Mouse (Mus musculus) embryonic facial prominence, embryonic 11.5 days (tissue): ENCODE measurements around the gene Mbl2. TPM values are rescaled to one million over a fixed set of nuclear protein-coding genes. Genes with fewer than 3 reads are reported as not detected.
"Not testable (repeated sequence)": the region's sequence is repeated elsewhere in the genome, so short reads cannot be mapped to it uniquely, and the experiment has no call there.

Experiments
- ATAC-seq: fragments of 200-750 bp; cut with Nextera tagmentation; replicated peaks from 2 replicates; pipeline ENCODE4 v1.8.0; 2017; ENCODE audit warnings: low read depth; ENCODE audit not compliant: insufficient number of reproducible peaks, low FRiP score, low TSS enrichment
- DNase-seq: peaks from one replicate; pipeline ENCODE4 v3.0.0-alpha.2; 2015; ENCODE audit warnings: low spot score
- H3K27ac ChIP-seq: fragments of 300-500 bp; sonication (generic); replicated peaks from 2 replicates; pipeline ENCODE4 v1.5.1; 2014; ENCODE audit warnings: mild to moderate bottlenecking, low read depth, low read length, control low read depth
- H3K27me3 ChIP-seq: fragments of 300-500 bp; sonication (generic); 2 replicates; pipeline ENCODE4 v1.6.1; 2014; ENCODE audit warnings: mild to moderate bottlenecking, low read length, moderate library complexity, mixed read lengths; ENCODE audit not compliant: control insufficient read depth, insufficient read depth
- H3K36me3 ChIP-seq: fragments of 300-500 bp; sonication (generic); replicated peaks from 2 replicates; pipeline ENCODE4 v1.6.1; 2014; ENCODE audit warnings: low read depth, mild to moderate bottlenecking, low read length, moderate library complexity, mixed read lengths; ENCODE audit not compliant: control insufficient read depth, insufficient read depth
- H3K4me1 ChIP-seq: fragments of 300-500 bp; sonication (generic); 2 replicates; pipeline ENCODE4 v1.6.1; 2014; ENCODE audit warnings: low read length, mixed read lengths; ENCODE audit not compliant: control insufficient read depth, insufficient read depth
- H3K4me2 ChIP-seq: fragments of 300-500 bp; sonication (generic); 2 replicates; pipeline ENCODE4 v1.6.1; 2014; ENCODE audit warnings: low read depth, mild to moderate bottlenecking, control low read depth, low read length, moderate library complexity
- H3K4me3 ChIP-seq: fragments of 300-500 bp; sonication (generic); 2 replicates; pipeline ENCODE4 v1.5.1; 2014; ENCODE audit warnings: low read depth, low read length, control low read depth
- H3K9ac ChIP-seq: fragments of 300-500 bp; sonication (generic); replicated peaks from 2 replicates; pipeline ENCODE4 v1.6.1; 2014; ENCODE audit warnings: mild to moderate bottlenecking, control low read depth, low read length
- H3K9me3 ChIP-seq: fragments of 300-500 bp; sonication (generic); replicated peaks from 2 replicates; pipeline ENCODE4 v1.6.1; 2016; ENCODE audit warnings: mild to moderate bottlenecking, low read length, inconsistent platforms, mixed read lengths; ENCODE audit not compliant: control insufficient read depth
- WGBS: fragments of 180-500 bp; shearing (Covaris S2); extraction: QIAGEN DNeasy Blood & Tissue Kit; methylation state at CpG from one replicate; pipeline ENCODE4 v1.1.7; 2014; 5-methylcytosine and 5-hydroxymethylcytosine counted together
- polyA plus RNA-seq: library from polyadenylated mRNA; unstranded; fragments of >200 nt; fragmentation: Nextera tagmentation; extraction: Ambion mirVana; gene quantifications from 2 replicates; pipeline ENCODE4 v1.2.1, GENCODE M21; 2014

Mbl2 gene
- polyA plus RNA-seq, 1 experiment from 2014 or later = not detected

GRCm38 (mm10) chr19:30209006-30209405 is 23.7 kb upstream of the Mbl2 start:
- H3K4me2 ChIP-seq, H3K4me1 ChIP-seq, ATAC-seq, DNase-seq, H3K4me3 ChIP-seq, H3K9ac ChIP-seq, H3K36me3 ChIP-seq, H3K27me3 ChIP-seq, H3K27ac ChIP-seq, H3K9me3 ChIP-seq: not testable (repeated sequence)
- 93% methylated on average over 7 of the region's 8 CpGs for WGBS

- WGBS = 26% methylated on average over 2 of the region's 2 CpGs
- ATAC-seq = no peak
- no peaks in the 10 kb centered on the region for H3K4me1 ChIP-seq
- no peak overlapping the region for H3K4me2 ChIP-seq
- no peaks in the 10 kb centered on the region for H3K27me3 ChIP-seq
- no peaks in the 10 kb centered on the region for H3K9me3 ChIP-seq
- no peaks in the 10 kb centered on the region for H3K36me3 ChIP-seq
- no peak overlapping the region for H3K4me3 ChIP-seq
- no peak overlapping the region for H3K27ac ChIP-seq
- peak; percentile 38 for DNase-seq
- no peak overlapping the region for H3K9ac ChIP-seq
These were observed 18.7 kb upstream of the Mbl2 start for GRCm38 (mm10) chr19:30214026-30214425.

GRCm38 (mm10) chr19:30215736-30216135 is 17.0 kb upstream of the Mbl2 start:
- not testable (repeated sequence) for H3K9me3 ChIP-seq, H3K4me3 ChIP-seq, ATAC-seq, H3K9ac ChIP-seq, H3K4me1 ChIP-seq, H3K36me3 ChIP-seq, DNase-seq, H3K27ac ChIP-seq, H3K4me2 ChIP-seq, H3K27me3 ChIP-seq
- WGBS = 74% methylated on average over 2 of the region's 2 CpGs

- WGBS = 82% methylated on average over 4 of the region's 4 CpGs
- H3K4me1 ChIP-seq = no peaks in the 10 kb centered on the region
- H3K9ac ChIP-seq = no peak overlapping the region
- no peak overlapping the region for H3K27ac ChIP-seq
- no peaks in the 10 kb centered on the region for H3K27me3 ChIP-seq
- no peak overlapping the region for H3K4me2 ChIP-seq
- H3K9me3 ChIP-seq = no peaks in the 10 kb centered on the region
- ATAC-seq = no peak
- no peak for DNase-seq
- no peak overlapping the region for H3K4me3 ChIP-seq
- no peaks in the 10 kb centered on the region for H3K36me3 ChIP-seq
These were observed 16.6 kb upstream of the Mbl2 start for GRCm38 (mm10) chr19:30216186-30216585.

- H3K4me3 ChIP-seq = no peak overlapping the region
- no peak overlapping the region for H3K9ac ChIP-seq
- WGBS = 20% methylated on average over 7 of the region's 7 CpGs
- H3K36me3 ChIP-seq = no peaks in the 10 kb centered on the region
- no peaks in the 10 kb centered on the region for H3K9me3 ChIP-seq
- no peak overlapping the region for H3K27ac ChIP-seq
- no peak overlapping the region for H3K4me2 ChIP-seq
- no peaks in the 10 kb centered on the region for H3K27me3 ChIP-seq
- H3K4me1 ChIP-seq = no peaks in the 10 kb centered on the region
- ATAC-seq (no peak; the same call in 1 of the 2 replicates), DNase-seq (peak; percentile 78)
These were observed 15.4 kb upstream of the Mbl2 start for GRCm38 (mm10) chr19:30217335-30217734.

- not testable (repeated sequence) for H3K36me3 ChIP-seq, DNase-seq, H3K4me2 ChIP-seq, ATAC-seq, H3K9ac ChIP-seq, H3K4me3 ChIP-seq, H3K27ac ChIP-seq, H3K9me3 ChIP-seq, H3K27me3 ChIP-seq, H3K4me1 ChIP-seq
- 76% methylated on average over 8 of the region's 8 CpGs for WGBS
These were observed 10.1 kb upstream of the Mbl2 start for GRCm38 (mm10) chr19:30222593-30222992.

- no peak overlapping the region for H3K4me2 ChIP-seq
- no peak overlapping the region for H3K27ac ChIP-seq
- no peaks in the 10 kb centered on the region for H3K27me3 ChIP-seq
- 85% methylated on average over 3 of the region's 3 CpGs for WGBS
- DNase-seq (no peak), ATAC-seq (no peak)
- H3K4me1 ChIP-seq = no peaks in the 10 kb centered on the region
- H3K9me3 ChIP-seq = no peaks in the 10 kb centered on the region
- H3K36me3 ChIP-seq = no peaks in the 10 kb centered on the region
- H3K9ac ChIP-seq = no peak overlapping the region
- no peak overlapping the region for H3K4me3 ChIP-seq
These were observed 3.3 kb upstream of the Mbl2 start for GRCm38 (mm10) chr19:30229477-30229876.

- H3K27me3 ChIP-seq = no peaks in the 10 kb centered on the region
- H3K9ac ChIP-seq = no peak overlapping the region
- H3K4me2 ChIP-seq = no peak overlapping the region
- H3K9me3 ChIP-seq = no peaks in the 10 kb centered on the region
- no peak overlapping the region for H3K27ac ChIP-seq
- ATAC-seq (no peak), DNase-seq (no peak)
- H3K4me1 ChIP-seq = no peaks in the 10 kb centered on the region
- H3K4me3 ChIP-seq = no peak overlapping the region
- H3K36me3 ChIP-seq = no peaks in the 10 kb centered on the region
- 67% methylated on average over 8 of the region's 8 CpGs for WGBS
These were observed 1.7 kb downstream of the Mbl2 start for GRCm38 (mm10) chr19:30234416-30234815.
